Mouse (Mus musculus) kidney, postnatal 10 days (tissue): ENCODE data around the gene Setd5.

Experiments used
- DNase-seq: peaks from one replicate; pipeline ENCODE4 v3.0.0; 2021; ENCODE audit warnings: mixed read lengths

Gene Setd5

DNA sequence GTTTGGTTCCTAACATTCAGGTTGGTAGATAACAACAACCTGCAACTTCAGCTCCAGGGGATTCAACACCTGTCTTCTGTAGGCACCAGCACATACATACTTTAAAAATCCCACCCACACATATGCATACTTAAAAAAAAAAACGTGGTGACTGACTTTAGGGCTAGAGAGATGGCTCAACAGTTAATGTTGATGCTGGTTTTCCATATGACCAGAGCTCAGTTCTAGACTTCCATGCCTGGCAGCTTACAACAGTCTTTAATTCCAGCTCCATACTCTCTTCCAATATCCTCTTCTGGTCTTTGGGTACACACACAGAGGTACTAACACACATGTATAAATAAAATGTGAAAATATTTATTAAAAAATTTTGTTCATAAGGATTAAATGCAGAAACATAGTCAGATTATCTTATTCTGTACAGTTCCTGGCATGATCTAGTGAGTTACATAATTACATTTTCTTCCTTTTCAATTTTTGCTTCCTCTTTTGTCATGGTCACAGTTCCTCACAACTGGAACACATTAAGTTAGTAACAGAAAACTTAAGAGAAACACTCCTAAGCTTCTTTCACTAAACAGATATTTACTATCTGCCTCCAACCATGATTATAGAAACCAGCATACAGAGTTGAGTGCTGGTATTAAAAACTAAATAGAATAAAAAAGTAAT, 16.1 kb upstream of the Setd5 start:
- no peak for DNase-seq

DNA sequence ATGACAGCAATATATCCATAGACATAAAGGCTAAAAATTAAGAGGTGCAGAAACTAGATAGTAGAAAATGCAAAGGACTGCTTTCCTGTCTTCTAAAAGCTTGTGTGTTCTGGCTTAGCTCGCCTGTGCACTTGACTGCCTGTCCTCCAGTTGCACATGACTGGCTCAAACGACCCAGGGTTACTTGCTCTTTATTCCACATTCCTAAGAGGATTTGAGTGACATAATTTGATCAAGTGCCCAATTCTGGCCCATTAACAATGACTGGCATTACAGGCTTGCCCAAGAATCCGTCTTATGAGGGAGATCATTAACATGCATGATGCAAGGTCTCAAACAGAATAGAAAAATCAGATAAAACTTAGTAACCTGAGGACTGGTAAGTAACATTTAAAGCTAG, 14.9 kb upstream of the Setd5 start:
- DNase-seq: peak; percentile 38

DNA sequence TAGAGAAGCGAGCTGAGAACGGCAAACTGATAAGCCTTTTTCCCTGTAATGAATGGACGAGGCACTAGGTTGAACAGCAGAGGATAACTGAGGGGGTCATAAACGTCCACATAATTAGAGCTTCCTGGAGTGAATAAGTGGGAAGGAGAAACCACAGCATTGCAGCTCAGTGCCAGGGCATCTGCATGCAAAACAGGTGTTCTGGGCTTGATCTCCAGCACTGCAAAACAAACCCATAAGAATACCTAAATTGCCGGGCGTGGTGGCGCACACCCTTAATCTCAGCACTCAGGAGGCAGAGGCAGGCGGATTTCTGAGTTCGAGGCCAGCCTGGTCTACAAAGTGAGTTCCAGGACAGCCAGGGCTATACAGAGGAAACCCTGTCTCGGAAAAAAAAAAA, 13.8 kb upstream of the Setd5 start:
- DNase-seq: no peak

DNA sequence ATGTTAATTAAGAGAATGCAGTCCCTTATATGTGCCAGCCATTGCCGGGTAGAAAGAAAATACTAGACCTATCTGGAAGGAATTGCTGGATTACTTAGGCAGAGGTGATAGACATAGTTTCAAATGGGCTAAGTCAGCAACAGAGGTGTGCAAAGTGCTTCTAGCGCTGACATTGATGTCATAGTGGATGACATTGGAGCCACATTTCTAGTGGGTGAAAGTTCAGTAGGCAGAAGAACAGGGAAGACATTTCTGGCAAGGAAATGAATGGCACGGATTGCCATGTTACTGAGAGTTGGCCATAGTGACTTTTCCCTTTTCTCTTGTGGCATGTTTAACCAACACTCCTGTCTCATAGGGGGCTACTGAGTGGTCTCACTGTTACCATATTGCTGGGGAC, 12.0 kb upstream of the Setd5 start:
- no peak for DNase-seq

DNA sequence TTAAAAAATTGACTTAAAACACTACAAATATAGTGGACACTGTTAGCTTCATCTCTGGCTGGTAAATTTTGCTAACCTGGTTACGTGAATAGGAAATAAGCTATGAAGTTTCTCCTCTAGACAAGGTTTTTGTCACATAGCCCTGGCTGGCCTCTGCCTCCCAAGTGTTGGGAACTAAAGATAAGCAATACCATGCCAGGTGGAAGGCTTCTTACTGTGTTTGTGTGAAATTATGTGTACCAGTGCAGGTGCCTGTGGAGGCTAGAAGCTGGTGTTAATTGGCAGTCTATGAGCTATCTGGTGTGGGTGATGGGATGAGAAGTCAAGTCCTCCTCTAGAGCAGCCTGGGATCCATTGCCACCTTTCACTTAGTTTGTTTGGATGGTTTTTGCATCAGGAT, 8.0 kb upstream of the Setd5 start:
- no peak for DNase-seq

DNA sequence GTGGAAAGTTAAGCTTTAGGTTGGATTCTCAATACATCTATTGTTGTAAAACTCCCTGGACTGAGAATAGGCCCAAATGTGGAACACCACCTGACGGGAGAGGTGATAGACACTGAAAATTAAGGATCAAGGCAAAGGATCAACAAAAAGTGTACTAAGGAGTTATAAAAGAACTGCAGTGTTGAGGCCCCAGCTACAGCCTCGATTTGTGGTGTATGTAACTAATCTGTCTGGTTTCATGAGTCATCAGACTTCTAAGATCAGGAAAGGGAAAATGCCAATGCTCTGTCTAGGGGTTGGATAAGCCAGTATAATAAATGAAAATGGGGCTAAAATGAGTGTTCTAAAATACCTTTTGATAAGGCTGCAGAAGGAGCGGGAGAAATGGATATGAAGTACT, 1.9 kb upstream of the Setd5 start:
- DNase-seq: no peak

DNA sequence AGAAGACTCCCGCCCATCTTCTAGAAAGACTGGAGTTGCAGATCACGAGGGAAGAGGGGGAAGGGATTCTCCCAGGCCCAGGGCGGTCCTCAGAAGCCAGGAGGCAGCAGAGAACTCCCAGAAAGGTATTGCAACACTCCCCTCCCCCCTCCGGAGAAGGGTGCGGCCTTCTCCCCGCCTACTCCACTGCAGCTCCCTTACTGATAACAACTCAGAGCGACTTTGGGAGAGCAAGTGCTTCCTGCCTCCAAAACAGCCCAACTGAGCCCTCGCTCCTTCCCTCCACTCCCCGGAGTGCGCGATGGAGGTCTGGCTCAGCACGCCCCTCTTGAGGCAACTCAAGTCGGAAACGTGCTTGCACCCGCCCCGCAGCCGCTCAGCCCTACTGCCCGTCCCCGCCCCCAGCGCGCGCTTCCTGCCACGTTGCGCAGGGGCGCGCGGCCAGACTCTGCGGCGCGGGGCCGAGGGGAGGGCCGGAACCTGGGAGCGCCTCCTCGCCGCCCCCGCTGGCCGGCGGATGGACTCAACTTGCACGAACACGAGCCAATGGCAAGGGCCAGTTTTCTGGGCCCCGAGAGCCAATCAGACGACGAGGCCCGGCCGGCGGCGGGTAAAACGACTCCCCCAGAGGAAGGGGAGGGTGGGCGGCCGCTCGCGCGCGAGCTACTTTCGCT, 1.0 kb upstream of the Setd5 start:
- peak; percentile 98 for DNase-seq

DNA sequence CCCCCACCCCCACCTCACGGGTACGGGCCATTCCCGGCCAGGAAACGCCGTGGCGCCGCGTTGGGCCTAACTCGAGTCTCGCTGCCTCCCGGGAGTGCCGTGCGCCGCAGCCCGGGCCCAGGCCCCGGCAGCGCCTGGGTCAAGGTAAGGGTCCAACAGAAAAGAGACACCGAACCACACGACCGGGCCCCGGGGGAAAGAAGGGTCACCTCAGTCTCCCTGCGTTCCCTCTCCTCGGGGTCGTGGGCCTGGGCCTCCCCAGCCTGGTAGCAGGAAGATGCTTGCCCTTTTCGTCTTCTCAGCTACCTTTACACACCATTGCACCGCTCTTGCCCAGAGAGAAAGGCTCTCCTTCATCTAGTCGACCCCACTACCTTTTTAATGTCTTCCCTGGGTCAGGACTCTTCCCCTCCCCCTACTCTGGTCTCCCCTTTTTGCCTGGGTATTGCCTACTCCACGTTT, 435 bp downstream of the Setd5 start:
- no peak for DNase-seq

DNA sequence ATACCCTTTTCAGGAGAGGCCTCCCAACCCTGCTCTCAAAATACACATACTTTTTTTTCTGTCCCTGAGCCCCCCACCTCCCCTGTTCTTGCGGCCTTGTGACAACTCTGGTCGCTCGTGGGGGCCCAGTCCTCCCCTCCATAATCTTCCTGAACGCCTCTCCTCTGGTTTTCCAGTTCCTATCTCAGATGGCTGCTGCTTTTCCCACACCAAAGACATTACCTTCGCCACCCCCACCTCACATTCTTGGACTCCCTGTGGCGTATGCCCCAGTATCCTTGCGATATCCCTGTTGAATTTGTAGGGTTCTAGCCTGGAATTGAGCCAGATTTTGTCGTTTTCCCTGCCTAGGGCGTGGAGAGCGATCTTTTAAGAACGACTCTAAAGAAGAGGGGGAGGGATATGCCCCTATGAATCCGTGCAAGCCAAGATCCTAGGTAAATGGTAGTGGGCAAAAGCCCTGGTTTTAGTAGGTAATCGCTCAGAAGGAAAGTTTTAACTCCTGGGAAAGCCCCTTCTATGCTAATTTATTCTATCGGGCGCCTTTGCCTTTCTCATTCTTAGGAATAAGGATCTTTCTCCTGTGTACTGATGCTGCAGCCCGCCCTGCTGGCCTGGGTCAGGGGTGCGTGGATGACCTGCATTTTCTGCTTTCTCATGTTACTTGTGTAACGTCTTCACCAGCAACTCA, 1.0 kb downstream of the Setd5 start:
- peak; percentile 47 for DNase-seq

DNA sequence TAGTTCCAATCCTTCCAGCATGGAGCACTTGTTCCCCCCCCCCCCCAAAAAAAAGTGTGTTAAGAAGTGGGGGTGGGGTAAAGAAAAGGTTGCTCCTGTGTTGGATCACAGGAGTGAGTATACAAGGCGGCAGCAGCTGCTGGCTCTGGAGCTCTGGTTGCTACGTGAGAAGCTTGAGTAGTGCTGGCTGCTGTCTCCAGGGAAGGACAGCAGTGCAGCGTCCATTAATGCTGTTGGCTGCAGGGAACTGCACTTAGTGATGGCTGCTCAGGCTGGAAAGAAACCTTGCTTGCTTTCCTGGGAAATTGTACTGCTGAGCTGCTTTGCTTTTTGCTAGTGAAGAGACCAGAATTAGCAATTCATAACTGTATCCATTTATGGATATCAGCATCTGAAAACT, 2.3 kb downstream of the Setd5 start:
- DNase-seq: peak; percentile 61

DNA sequence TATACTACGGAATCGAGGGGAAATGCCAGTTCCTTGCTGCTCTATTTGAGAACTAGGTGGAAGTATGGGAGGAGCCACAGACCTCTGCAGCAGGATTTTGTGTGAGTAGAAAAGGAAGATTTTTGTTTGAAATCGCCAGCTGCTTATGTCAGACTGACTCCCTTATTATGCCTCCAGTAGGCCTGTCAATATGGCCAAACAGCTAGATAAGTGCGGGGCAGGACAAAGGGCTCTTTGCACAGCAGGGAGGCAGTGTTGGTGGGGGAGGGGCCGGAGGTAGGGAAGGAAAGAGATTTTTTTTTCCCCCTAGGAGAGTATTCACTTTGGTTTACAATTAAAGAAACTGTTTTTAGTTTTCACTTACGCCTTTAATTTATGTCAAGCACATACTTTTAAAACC, 5.1 kb downstream of the Setd5 start:
- DNase-seq: peak; percentile 58

DNA sequence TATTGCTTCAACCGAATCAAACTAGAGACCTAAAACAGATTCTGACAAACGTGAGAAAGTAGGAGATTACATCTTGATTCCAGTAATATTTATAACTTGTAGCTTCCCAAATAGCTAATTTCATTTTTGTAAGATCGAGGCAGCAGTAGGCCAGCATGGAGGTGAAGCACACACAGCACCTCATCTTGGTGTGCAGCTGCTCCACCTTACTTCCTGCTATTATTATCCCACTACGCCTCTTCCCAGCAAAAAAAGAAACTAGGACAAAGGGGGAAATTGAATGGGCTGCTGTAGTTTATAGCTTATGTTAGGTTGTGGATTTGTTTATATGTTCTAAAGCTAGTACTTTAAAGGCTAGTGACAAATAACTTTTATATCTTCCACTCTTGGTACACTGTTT, 7.4 kb downstream of the Setd5 start:
- no peak for DNase-seq

DNA sequence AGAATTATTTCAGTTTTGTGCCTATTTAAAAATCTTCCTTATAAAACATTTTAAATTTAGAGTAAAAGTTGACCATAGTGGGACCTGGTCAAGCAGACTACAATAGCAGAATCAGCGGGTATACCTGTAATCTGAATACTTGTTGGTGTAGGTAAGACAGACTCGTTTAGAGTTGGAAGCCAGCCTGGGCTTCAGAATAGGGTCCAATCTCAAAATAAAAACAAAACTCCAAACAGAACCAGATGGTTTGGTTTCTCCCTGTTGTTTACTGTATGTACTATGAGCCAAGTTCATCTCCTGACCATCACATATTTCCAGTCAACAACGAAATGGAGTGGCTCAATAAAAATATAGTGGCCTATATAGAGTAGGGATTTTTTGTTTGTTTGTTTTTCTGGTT, 16.0 kb downstream of the Setd5 start:
- DNase-seq: no peak

DNA sequence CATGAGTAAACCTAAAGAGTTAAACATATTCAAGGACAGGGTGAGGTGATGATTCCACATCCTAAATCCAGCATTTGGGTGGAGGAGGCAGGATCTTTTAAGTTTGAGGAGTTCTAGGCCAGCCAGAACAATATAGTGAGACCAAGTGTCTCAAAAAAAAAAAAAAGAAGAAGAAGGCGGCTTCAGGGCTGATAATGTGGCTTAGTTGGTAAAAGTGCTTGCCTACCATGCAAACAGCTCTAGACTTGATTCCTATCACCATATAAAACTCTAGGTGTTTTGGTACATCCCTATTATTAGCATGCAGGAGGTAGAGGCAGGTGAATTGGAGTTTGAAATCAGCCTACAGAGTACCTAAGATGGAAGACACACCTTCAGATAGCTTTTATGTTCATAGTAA, 18.4 kb downstream of the Setd5 start:
- no peak for DNase-seq

DNA sequence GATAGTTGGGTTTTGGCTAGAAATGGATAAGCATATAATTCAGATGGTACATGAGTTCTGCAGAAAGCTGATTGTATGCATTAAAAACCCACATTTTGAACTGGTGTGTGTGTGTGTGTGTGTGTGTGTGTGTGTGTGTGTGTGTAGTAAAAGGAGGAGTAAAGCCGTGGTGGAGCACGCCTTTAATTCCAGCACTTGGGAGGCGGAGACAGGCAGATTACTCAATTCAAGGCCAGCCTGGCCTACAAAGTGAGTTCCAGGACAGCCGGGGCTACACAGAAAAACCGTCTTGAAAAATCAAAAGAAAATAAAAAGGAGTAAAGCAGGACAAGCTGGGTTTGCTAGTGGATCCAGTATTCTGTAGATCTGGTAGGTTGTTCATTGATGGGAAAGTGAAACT, 20.5 kb downstream of the Setd5 start:
- no peak for DNase-seq

DNA sequence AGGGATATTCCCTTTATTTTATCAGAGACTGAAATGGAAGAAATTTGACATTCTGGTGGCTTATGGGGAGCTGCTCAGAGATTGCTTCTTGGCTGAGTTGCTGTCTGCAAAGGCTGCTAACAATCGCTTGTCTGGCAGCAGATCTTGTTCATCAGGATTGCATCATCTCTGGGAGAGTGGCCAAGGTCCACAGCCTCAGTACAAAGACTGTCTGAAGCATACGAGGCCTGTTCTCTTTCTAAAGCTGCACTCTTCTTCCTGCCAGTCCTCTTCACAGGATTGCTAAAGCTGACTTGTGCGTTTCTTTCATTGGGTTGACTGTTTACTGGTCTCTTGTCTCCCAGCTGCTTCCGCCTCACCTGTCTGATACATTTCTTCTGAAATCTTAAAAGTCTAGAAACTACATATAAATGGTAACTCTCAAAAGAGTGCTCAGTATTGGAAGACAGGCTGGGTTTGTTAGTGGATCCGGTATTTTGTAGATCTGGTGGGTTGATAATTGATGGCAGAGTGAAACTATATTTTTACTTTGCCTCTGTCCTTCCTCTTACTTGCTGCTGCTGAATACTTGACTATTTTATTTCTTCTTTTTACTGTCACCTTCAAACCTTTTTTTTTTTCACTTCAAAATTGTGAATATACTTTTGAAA, 22.6 kb downstream of the Setd5 start:
- DNase-seq: peak; percentile 94

DNA sequence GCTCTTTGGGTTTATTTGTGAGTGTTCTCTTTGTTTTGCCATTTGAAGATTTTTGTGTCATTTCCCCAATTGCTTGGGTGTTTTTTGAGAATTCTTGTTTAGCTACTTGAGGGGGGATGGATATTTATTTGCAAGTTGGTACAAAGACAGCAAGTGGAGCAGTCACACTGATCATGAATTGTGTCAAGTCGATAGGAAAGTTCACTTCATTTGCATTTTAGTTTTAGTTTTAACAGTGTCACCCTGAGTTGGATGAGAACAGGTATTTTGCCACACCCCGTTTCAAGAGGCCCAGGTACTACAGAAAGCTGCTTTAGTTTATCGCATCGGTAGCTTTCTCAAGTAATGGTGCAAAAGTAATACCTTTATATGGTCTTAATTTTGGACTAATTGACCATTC, 25.4 kb downstream of the Setd5 start:
- DNase-seq: no peak

DNA sequence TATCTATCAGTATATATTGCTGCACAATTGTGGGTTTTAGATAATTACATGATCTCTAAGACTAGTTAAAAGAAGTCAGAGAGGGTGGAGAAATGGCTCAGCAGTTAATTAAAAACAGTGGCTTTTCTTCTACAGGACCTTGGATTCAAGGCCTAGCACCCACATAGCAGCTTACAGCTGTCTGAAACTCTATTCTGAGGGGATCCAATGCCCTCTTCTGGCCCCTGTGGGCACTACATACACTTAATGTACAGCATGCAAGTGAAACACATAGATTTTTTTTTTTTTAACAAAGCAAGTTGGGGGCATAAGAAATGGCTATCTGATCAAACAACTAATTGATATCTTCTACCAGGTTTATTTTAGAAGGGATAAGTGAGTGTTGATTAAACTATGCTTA, 26.6 kb downstream of the Setd5 start:
- DNase-seq: peak; percentile 73

DNA sequence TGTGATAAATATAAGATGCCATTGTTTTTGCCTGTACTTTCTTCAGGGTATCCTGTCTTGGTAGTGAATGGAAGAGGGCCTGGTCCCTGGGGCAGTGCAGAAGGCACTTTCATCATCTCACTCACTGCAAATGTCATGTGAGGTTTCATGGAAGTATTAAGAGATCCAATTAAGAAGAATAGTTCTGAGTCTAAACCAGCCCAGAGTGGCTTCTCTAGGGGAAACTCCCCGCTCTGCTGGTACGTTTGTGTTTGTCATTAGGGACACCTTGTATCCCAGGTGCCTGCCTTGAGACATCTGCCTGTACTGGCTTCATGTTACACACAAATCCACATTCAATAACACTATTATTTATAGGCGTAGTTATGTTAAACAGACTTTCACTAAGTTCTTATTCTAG, 32.2 kb downstream of the Setd5 start:
- DNase-seq: no peak

DNA sequence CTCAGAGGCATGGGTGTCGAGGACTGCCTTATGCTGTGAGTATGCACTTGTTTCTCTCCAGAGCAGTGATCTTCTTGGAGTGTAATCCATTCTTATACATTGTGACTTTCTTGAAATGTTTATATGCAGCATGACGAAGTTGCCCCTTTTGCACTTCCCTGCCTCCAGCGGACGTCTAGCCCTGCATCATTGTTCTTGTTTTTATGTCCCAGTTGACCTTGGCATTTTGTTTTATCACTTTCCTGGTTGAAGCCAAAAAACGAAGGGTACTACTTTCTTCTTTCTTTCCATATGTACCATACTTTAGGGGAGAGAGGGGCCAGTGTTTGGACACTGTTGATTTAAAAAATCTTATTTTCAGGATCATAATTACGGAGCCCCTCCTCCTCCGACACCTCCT, 32.8 kb downstream of the Setd5 start:
- DNase-seq: no peak

DNA sequence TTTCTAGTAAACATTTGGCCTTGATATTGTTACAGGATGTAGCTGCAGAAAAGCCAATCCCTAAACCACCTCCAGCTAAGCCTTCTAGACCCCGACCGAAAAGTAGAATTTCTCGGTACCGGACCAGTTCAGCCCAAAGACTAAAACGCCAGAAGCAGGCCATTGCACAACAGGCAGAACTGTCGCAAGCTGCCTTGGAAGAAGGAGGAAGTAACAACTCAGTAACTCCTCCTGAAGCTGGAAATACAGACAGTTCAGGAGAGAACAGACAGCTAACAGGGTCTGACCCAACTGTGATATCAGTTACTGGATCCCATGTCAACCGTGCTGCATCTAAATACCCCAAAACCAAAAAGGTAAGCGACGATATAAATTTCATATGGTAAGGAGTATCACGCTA, 43.6 kb downstream of the Setd5 start:
- no peak for DNase-seq

DNA sequence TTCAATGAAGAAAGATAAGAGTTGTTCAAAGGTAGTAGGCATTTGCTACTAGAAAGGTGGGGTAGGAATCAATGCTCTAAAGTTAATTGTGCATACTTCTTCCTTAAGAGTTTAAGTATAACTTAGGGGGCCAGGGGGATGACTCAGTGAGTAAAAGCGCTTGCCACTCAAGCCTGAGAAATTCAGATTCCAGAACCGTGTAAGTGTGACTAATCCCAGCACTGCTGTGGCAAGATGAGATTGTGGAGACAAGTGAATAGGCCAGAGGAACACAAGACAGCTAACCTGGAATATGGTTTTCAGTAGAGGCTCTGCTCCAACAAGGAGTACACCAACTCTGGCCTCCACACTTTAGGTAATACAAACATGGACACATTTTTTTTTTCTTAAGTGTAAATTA, 56.2 kb downstream of the Setd5 start:
- no peak for DNase-seq

DNA sequence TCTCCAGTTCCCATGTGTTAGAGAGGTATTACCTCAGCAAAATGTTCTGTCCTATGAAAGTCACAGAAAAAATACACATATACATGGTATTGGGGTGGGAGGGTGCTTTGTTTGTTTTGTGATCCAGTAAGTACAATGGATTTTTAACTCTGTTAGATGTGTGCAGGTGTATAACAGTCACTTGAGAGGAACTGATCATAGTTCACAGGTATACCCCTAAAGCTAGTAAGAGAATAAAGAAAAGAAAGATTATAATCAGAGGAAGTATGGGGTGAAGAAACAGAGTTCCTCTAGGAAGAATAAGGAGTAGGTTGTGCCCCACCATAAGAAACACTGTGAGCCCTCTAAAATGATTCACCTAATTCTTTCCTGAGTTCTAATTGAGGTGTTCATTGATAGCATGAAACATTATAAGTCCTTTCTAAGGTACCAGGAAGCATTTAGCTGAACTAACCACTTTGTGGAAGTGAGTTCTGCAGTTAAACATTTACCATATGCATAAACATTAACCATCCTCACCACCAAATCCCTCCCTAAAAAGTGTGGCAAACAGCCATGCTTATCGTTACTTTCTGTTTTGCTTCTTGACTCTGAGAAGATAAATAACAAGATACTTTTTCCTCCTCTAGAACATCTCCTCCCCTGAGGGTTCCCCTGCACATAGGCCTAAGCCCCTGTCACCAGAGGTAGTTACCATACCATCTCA, 64.4 kb downstream of the Setd5 start:
- DNase-seq: no peak
